Mouse (Mus musculus) liver, adult 2 months (tissue): ENCODE measurements around the gene Rabac1. TPM values are rescaled to one million over a fixed set of nuclear protein-coding genes. Genes with fewer than 3 reads are reported as not detected.

Experiments
- DNase-seq: peaks from one replicate; pipeline ENCODE4 v3.0.0-alpha.2; 2011; ENCODE audit warnings: low read depth, low spot score; ENCODE audit errors: extremely low read depth
- H3K27ac ChIP-seq: fragments of 200-500 bp; replicated peaks from 2 replicates; pipeline ENCODE4 v1.5.1; 2012; ENCODE audit warnings: low read depth, mild to moderate bottlenecking, control low read depth, inconsistent platforms, low read length; ENCODE audit not compliant: insufficient read depth
- H3K27me3 ChIP-seq: fragments of 200-500 bp; 2 replicates; pipeline ENCODE4 v1.6.1; 2012; ENCODE audit warnings: mild to moderate bottlenecking, moderate library complexity, low read length, inconsistent platforms; ENCODE audit not compliant: control insufficient read depth, insufficient read depth
- H3K36me3 ChIP-seq: fragments of 200-500 bp; 2 replicates; pipeline ENCODE4 v1.6.1; 2012; ENCODE audit warnings: low read length, inconsistent platforms; ENCODE audit not compliant: control insufficient read depth, insufficient read depth
- H3K4me1 ChIP-seq: fragments of 200-500 bp; 2 replicates; pipeline ENCODE4 v1.6.1; 2011; ENCODE audit warnings: low read length; ENCODE audit not compliant: control insufficient read depth, insufficient read depth
- H3K4me3 ChIP-seq: fragments of 200-500 bp; 2 replicates; pipeline ENCODE4 v1.5.1; 2011; ENCODE audit warnings: low read depth, mild to moderate bottlenecking, control low read depth, low read length, moderate library complexity; ENCODE audit not compliant: insufficient read depth
- H3K79me2 ChIP-seq: fragments of 200-500 bp; 2 replicates; pipeline ENCODE4 v1.6.1; 2012; ENCODE audit warnings: inconsistent platforms, mild to moderate bottlenecking, low read length, moderate library complexity; ENCODE audit not compliant: control insufficient read depth, insufficient read depth
- H3K9ac ChIP-seq: fragments of 200-500 bp; 2 replicates; pipeline ENCODE4 v1.6.1; 2012; ENCODE audit warnings: low read depth, mild to moderate bottlenecking, control low read depth, inconsistent platforms, low read length
- CTCF ChIP-seq: fragments of 200-500 bp; IDR thresholded peaks from 2 replicates; pipeline ENCODE4 v1.5.1; 2011; ENCODE audit warnings: low read depth, low read length, control low read depth
- POLR2A ChIP-seq: fragments of 200-500 bp; IDR thresholded peaks from 2 replicates; pipeline ENCODE4 v1.6.1; 2011; ENCODE audit warnings: low read length, control low read depth; ENCODE audit not compliant: insufficient read depth; ENCODE audit errors: extremely low read depth
- WGBS: fragments of 180-500 bp; shearing (Covaris S2); methylation state at CpG from one replicate; pipeline ENCODE4 v1.1.7; 2018; 5-methylcytosine and 5-hydroxymethylcytosine counted together
- polyA plus RNA-seq: library from polyadenylated mRNA; depleted of rRNA; stranded (reverse); fragments of >200 nt; gene quantifications from 2 replicates; pipeline ENCODE4 v1.2.3, GENCODE M21; 2012
- total RNA-seq: library from RNA; depleted of rRNA; stranded (reverse); fragments of >200 nt; gene quantifications from 2 replicates; pipeline ENCODE4 v1.2.3, GENCODE M21; 2014

Gene Rabac1
- total and polyA plus RNA-seq, 2 experiments: 130 to 230 TPM

DNA sequence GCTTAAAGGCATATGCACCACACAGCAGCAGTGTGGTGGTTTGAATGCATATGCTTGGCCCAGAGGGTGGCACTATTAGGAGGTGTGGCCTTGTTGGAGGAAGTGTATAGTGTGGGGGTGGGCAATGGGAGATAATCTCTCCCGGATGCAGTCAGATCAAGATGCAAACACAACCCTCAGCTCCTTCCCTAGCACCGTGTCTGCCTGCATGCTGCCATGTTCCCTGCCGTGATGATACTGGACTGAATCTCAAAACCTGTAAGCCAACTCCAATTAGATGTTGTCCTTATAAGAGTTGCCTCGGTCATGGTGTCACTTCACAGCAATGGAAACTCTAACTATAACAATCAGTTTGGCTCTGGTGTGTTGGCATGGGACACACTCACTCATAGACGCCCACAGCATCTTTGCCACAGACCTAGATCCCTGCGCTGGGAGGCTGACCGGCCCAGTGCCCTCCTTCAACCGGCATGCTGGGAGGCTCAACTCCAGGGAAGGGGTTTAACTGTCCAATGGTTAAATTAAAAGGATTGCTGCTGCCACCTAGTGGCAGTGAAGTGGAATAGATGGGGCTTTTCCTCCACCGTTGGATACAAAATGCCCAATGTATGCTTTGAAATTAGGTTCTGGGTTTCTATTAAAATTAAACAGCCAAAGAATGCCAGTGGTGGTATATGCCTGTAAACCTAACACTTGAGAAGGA, 2.5 kb upstream of the Rabac1 start:
- Histone ChIP-seq H3K9ac (no peak overlapping the region), H3K27ac (no peak overlapping the region), H3K4me3 (no peak overlapping the region), H3K36me3 (no peaks in the 10 kb centered on the region; the same call in 1 of the 2 replicates), H3K79me2 (no peaks in the 10 kb centered on the region), H3K27me3 (no peaks in the 10 kb centered on the region), H3K4me1 (peaks cover 4% of the 10 kb centered on the region; the same call in 1 of the 2 replicates)
- DNase-seq: peak; percentile 26
- 32% methylated on average over 9 of the region's 9 CpGs for WGBS
- TF ChIP-seq CTCF (peak; percentile 55), POLR2A (no peak)

- Histone ChIP-seq H3K9ac (no peak overlapping the region), H3K27ac (no peak overlapping the region), H3K4me1 (peaks cover 4% of the 10 kb centered on the region; the same call in 1 of the 2 replicates), H3K79me2 (no peaks in the 10 kb centered on the region), H3K4me3 (no peak overlapping the region), H3K36me3 (peaks cover 2% of the 10 kb centered on the region; the same call in 1 of the 2 replicates), H3K27me3 (no peaks in the 10 kb centered on the region)
- DNase-seq: no peak
- no peak for TF ChIP-seq POLR2A
- TF ChIP-seq CTCF: no peak
- WGBS: 87% methylated on average over 5 of the region's 5 CpGs
Observed at GRCm38 (mm10) chr7:24973902-24974301, 1.3 kb upstream of the Rabac1 start.

DNA sequence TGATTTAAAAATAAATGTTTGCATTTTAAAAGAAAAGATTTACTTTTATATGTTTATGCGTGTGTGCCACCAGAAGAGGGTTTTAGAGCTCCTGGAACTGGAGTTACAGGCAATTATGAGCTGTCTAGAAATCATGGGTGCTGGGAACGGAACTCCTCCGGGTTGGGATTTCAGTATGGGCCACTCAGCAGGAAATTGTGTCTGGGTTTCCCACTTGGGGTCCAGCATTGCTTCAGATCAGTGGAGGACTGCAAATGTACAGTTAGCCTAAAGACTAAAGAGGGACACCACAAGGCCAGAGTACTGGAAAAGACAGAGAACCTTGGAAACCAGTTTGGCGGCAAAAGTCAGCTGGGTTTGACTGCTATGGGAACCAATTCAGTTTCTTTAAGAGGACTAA, 654 bp upstream of the Rabac1 start:
- peaks cover 2% of the 10 kb centered on the region; the same call in 1 of the 2 replicates for H3K36me3 ChIP-seq
- H3K4me3 ChIP-seq: no peak overlapping the region
- DNase-seq: no peak
- TF ChIP-seq POLR2A: no peak
- TF ChIP-seq CTCF: no peak
- H3K9ac ChIP-seq: no peak overlapping the region
- no peaks in the 10 kb centered on the region for H3K27me3 ChIP-seq
- H3K79me2 ChIP-seq: no peaks in the 10 kb centered on the region
- no peak overlapping the region for H3K27ac ChIP-seq
- H3K4me1 ChIP-seq: peaks cover 4% of the 10 kb centered on the region; the same call in 1 of the 2 replicates
- 88% methylated on average over 4 of the region's 4 CpGs for WGBS

- Histone ChIP-seq H3K27ac (peak overlapping the region; percentile 35; the same call in 1 of the 2 replicates), H3K36me3 (peaks cover 2% of the 10 kb centered on the region; the same call in 1 of the 2 replicates), H3K9ac (peak overlapping the region; percentile 35), H3K4me3 (peak overlapping the region; percentile 92), H3K4me1 (peaks cover 4% of the 10 kb centered on the region; the same call in 1 of the 2 replicates), H3K79me2 (no peaks in the 10 kb centered on the region), H3K27me3 (no peaks in the 10 kb centered on the region)
- TF ChIP-seq POLR2A: no peak
- peak; percentile 79 for TF ChIP-seq CTCF
- peak; percentile 26 for DNase-seq
- WGBS: 18% methylated on average over 19 of the region's 19 CpGs
Observed at GRCm38 (mm10) chr7:24971261-24971971, 1.1 kb downstream of the Rabac1 start.

- no peak for TF ChIP-seq POLR2A
- TF ChIP-seq CTCF: no peak
- 97% methylated on average over 3 of the region's 3 CpGs for WGBS
- H3K4me3 ChIP-seq: no peak overlapping the region
- H3K9ac ChIP-seq: no peak overlapping the region
- H3K36me3 ChIP-seq: peaks cover 2% of the 10 kb centered on the region; the same call in 1 of the 2 replicates
- peaks cover 4% of the 10 kb centered on the region; the same call in 1 of the 2 replicates for H3K4me1 ChIP-seq
- no peak for DNase-seq
- H3K27ac ChIP-seq: no peak overlapping the region
- H3K27me3 ChIP-seq: no peaks in the 10 kb centered on the region
- H3K79me2 ChIP-seq: no peaks in the 10 kb centered on the region
Observed at GRCm38 (mm10) chr7:24970341-24970740, 2.2 kb downstream of the Rabac1 start.
